Mouse (Mus musculus) brain, embryonic 18.5 days (tissue): ENCODE results near the gene Scn8a.

Experiments used
- DNase-seq: peaks from one replicate; pipeline ENCODE4 v3.0.0-alpha.2; 2012; ENCODE audit warnings: low read depth, low spot score

Scn8a gene

DNA sequence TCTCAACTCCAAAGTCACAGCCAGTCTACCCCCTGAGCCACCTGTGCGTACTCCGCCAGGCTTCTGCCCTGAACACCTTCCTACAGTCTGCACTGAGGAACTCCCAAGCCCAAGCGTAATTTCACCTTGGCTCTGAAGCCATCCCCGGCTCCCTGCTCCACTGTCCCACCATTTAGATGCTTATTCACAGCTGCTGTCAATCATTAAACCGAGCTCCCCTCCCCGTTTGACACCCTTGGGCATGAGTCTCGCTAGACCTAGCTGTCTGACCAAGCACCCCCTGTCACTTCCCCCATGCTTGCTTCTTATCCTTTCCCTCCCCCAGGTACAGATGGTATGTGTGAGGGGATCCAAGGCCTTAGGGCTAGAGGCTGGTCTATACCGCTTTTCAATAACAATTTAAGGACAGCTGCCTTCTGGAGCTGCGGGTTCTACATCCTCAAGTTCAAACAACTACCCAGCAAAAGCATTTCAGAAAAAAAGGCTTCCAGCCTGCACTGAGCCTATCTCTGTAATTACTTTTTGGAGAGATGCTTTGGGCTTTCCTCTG, 200.1 kb downstream of the Scn8a start:
- no peak for DNase-seq

GRCm38 (mm10) chr15:101070762-101071161, 201.1 kb downstream of the Scn8a start:
- no peak for DNase-seq

DNA sequence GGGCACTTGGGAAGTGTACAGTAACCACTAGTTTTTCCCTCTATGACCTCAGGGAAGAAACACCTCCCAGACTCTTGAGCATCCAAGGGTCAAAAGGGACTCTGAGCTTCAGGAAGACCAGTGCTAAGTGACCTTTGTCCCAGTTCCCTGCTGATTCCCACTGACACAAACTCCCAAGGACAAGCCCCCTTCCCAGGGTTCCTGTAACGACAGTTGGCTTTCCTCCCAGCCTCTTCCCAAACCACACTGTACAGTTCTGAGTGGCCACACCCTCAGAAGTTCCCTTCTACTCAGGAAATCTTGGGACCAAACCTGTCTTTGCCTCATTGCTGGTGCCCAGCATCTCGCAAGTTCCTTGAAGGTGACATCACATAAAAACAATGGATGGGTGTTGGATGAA, 203.1 kb downstream of the Scn8a start:
- DNase-seq: no peak

- DNase-seq: no peak
Measured at GRCm38 (mm10) chr15:101074067-101074466, 204.4 kb downstream of the Scn8a start.

- DNase-seq: no peak
Measured at GRCm38 (mm10) chr15:101075150-101075549, 205.5 kb downstream of the Scn8a start.

- no peak for DNase-seq
Measured at GRCm38 (mm10) chr15:101075656-101076055, 206.0 kb downstream of the Scn8a start.

- DNase-seq: no peak
Measured at GRCm38 (mm10) chr15:101076071-101077000, 206.7 kb downstream of the Scn8a start.

- no peak for DNase-seq
Measured at GRCm38 (mm10) chr15:101077001-101077812, 207.5 kb downstream of the Scn8a start.

DNA sequence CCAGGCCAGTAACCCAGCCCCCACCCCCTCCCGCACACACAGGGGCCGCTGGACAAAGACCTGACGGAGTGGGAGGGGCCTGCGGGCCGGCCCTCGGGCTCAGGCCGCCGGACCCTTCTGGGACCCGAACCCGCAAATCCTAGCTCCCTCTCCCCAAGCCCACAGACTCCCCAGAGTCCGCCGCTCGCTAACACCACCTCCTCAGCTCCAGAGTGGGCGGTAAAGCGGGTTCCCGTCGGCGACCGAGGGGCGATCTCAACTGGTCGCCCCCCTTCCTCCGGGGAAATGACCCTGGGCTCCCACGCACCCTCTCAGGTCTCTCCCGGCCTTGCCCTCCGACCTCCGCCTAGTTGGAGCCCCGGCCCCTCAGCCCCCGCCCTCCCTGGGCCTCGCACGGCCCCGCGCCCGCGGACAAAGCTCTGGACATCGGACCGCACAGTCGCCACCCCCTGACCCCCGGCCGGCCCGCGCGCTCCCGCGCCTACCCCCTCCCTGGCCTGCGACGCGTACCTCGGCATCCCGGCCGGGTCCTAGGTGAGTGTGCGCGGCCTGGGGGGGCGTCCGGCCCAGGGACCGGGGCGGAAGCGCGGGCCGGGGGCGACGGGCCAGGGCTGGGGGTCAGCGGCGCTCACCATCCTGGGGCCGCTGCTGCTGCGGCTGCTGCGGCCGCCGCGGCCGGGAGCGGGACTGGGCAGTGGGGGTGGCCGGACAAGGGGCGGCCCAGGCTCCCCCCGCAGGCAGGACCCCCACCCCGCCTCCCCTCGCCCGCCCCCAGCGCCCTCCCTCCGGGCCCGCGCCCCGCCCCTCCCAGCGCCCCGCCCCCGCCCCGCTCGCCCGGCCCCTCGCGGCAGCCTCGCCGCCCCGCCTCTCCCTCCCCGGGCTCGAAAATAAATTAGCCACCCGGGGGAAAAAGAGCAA, 208.4 kb downstream of the Scn8a start, which contains the start of gene Fignl2:
Gene Fignl2 (minus strand): TSS at position 755 of the 918 bp plus-strand sequence.
- no peak for DNase-seq

GRCm38 (mm10) chr15:101078731-101079156, 209.1 kb downstream of the Scn8a start:
- no peak for DNase-seq

GRCm38 (mm10) chr15:101080031-101080520, 210.4 kb downstream of the Scn8a start:
- no peak for DNase-seq

DNA sequence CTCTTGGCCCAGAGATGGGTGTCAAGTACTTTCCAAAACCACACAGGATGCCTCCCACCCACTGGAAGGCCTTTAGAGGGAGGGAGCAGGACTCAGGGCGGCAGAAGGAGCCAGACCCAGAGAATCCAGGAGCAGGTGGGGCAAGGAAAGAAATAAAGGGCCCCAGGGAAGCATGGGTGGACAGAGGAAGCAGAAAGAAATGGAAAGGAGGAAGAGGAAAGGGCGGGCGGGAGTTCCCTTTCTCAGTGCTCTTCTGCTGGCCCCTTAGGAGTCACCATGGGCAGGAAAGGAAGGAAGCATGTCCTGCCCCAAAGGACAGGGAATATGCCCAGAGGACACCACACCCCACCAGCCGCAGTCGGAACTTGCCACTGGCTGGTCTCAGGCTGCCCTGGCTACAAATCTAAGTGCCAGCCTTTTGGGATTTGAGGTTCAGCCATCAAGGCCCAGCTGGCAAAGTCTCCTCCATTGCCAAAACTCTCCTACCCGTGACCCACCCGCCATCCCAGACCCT, 211.4 kb downstream of the Scn8a start:
- no peak for DNase-seq

GRCm38 (mm10) chr15:101082236-101082635, 212.6 kb downstream of the Scn8a start:
- DNase-seq: no peak

GRCm38 (mm10) chr15:101084499-101084898, 214.8 kb downstream of the Scn8a start:
- DNase-seq: no peak

DNA sequence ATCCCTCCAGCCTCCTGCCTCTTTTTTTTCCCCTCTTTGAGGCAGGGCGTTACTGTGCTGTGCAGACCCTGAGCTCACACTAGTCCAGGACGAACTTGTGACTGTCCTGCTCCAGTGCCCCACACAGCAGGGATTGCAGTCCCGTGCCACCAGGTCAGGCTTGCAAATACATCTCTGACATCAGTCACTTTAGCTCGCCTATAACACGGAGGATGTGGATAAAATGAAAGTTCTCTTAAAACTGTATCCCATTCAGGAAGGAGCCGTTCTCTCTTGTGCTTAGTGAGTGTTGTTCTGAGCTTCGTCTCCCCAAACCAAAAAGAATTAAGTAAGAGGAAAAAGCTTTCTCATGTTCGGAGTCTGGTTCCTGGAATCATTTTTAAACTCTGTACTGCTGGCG, 216.8 kb downstream of the Scn8a start:
- DNase-seq: no peak

DNA sequence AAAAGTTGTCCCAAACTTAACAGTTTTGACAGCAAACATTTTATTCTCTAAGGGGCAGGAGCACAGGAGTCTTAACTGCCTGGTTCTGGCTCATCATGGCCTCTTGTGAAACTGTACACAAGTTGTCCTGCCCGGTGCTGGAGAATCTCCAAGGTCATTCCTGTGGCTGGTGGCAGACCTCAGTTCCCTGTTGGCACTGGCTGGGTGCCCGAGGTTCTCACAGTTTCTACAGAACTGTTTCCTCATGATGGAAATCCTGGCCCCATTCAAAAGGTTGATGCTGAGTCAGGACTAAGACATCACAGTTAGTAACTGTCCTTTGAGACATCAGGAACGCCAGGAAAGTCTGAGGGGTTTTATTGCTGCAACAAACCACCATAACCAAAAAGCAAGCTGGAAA, 217.3 kb downstream of the Scn8a start:
- DNase-seq: no peak

DNA sequence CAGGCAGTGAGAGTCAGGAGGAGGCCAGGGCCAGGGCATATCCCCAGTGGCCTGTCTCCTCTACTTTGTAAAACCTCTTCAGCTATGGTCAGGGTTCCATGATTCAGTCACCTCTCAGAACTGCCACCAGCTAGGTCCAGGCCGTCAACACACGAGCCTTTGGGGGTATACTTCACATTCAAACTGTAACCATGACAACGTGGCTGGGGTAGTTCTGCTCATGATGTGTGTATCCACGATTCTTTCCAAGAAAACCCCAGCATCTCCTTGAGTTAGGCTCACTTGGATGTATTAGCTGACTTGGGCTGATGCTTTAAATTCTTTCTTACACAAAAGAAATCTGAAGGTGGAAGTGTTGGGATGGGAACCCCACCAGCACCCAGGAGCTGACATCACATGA, 218.6 kb downstream of the Scn8a start:
- no peak for DNase-seq

DNA sequence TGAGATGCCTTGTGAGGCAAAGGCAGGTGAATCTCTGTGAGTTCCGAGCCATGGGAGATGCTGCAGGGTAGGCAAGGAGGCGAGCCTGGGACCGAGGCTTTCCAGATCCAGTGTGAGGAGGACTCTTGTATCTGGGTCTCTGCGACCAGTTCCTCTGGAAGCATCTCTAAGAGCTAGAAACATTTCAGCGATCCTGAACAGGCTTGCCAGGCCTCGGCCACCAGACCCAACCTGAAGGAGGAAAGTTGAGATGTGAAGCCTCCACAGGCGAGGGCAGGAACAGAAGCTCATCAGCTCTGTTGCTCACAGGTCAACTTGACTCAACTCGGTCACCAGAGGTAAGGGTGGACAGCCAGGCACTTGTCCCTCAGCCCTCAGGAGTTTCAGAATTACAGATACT, 221.9 kb downstream of the Scn8a start:
- DNase-seq: no peak

- DNase-seq: no peak
Measured at GRCm38 (mm10) chr15:101092121-101092828, 222.6 kb downstream of the Scn8a start.
